8 mouse cellular contexts compared by ENCODE assay signal in genomic region chr1:176834880-176835279, GRCm38 (mm10). TPM values are rescaled to one million over a fixed set of nuclear protein-coding genes. Genes with fewer than 3 reads are reported as not detected.
DNase-seq lines count a peak whose midpoint lies in the region; ATAC-seq and TF ChIP-seq lines count a peak whose summit lies in the region.

No protein-coding gene starts in this region.

- WGBS in liver, embryonic 13.5 days (ENCODE audit: insufficient replicate concordance), result 15% methylated on average over 6 of the region's 6 CpGs
- 73% methylated on average over 6 of the region's 6 CpGs for WGBS in stomach, postnatal 0 days

- H3K9ac ChIP-seq in liver, embryonic 13.5 days, result peak overlapping the region; percentile 68; the same call in 1 of the 2 replicates
- no peak overlapping the region for H3K9ac ChIP-seq in stomach, postnatal 0 days (ENCODE audit: low read length)

- H3K27me3 ChIP-seq in liver, embryonic 13.5 days, result peaks cover 10% of the 10 kb centered on the region
- no peaks in the 10 kb centered on the region for H3K27me3 ChIP-seq in stomach, postnatal 0 days (ENCODE audit: control insufficient read depth, insufficient read depth, low read length)

- ATAC-seq in liver, embryonic 13.5 days (ENCODE audit: low read depth), result peak; percentile 42; the same call in 1 of the 2 replicates
- ATAC-seq in stomach, postnatal 0 days (ENCODE audit: low FRiP score, low TSS enrichment), result 0 out of 2 replicates have a peak, but pooled peaks have one; percentile 35

- H3K27ac ChIP-seq in liver, embryonic 13.5 days, result no peak overlapping the region
- H3K27ac ChIP-seq in stomach, postnatal 0 days (replicated peaks), result no peak overlapping the region

- H3K36me3 ChIP-seq in liver, embryonic 13.5 days, result no peaks in the 10 kb centered on the region
- no peaks in the 10 kb centered on the region for H3K36me3 ChIP-seq in stomach, postnatal 0 days (ENCODE audit: control insufficient read depth, insufficient read depth, low read length)

- peak overlapping the region; percentile 61 for H3K4me3 ChIP-seq in liver, embryonic 13.5 days (replicated peaks)
- H3K4me3 ChIP-seq in stomach, postnatal 0 days (ENCODE audit: low read depth, low read length), result no peak overlapping the region

- no peaks in the 10 kb centered on the region for H3K9me3 ChIP-seq in liver, embryonic 13.5 days (replicated peaks)
- H3K9me3 ChIP-seq in stomach, postnatal 0 days (ENCODE audit: control insufficient read depth, low read length), result no peaks in the 10 kb centered on the region

- H3K4me1 ChIP-seq in liver, embryonic 13.5 days (replicated peaks), result peaks cover 23% of the 10 kb centered on the region
- no peaks in the 10 kb centered on the region for H3K4me1 ChIP-seq in stomach, postnatal 0 days (replicated peaks; ENCODE audit: control insufficient read depth, insufficient read depth)

- H3K4me2 ChIP-seq in liver, embryonic 13.5 days, result peak overlapping the region; percentile 85
- no peak overlapping the region for H3K4me2 ChIP-seq in stomach, postnatal 0 days (replicated peaks; ENCODE audit: low read depth)

- no peak for TF ChIP-seq CTCF in stomach, postnatal 0 days (IDR thresholded peaks at IDR 0.05; ENCODE audit: low read depth)

- no peak for TF ChIP-seq EP300 in stomach, postnatal 0 days (optimal IDR thresholded peaks at IDR 0.05)

- peak; percentile 74 for DNase-seq in gastrocnemius, adult 18-20 months (ENCODE audit: low spot score)
- DNase-seq in gastrocnemius, postnatal 10 days, result no peak
- peak; percentile 21 for DNase-seq in lung, postnatal 36 days
- DNase-seq in lung, postnatal 4 days, result no peak
- DNase-seq in liver, embryonic 13.5 days, result no peak
- DNase-seq in stomach, postnatal 0 days (ENCODE audit: low spot score), result no peak
- no peak for DNase-seq in thymus, postnatal 25 days
- DNase-seq in urinary bladder, postnatal 4 days (ENCODE audit: low spot score in 2 of 2), result no peak

RNA-seq across cellular contexts. Expression of gene Sdccag8, which starts 20.4 kb away (rescaled TPM):
- total RNA-seq in gastrocnemius, adult 18-20 months (2021), result 1 to 10 TPM; 4.2 to 5.2 TPM
- total RNA-seq in gastrocnemius, postnatal 10 days (2021), result 1 to 10 TPM; 7.2 to 7.6 TPM
- 5.7 and 5.8 TPM in 2 replicates for polyA plus RNA-seq in liver, embryonic 13.5 days (2015; fragmentation: Nextera tagmentation; extraction: Ambion mirVana)
- polyA plus RNA-seq in stomach, postnatal 0 days (2015; fragmentation: Nextera tagmentation; extraction: Ambion mirVana), result 6.4 TPM in 2 replicates

RNA-seq across cellular contexts. Expression of gene Cep170, which starts 21.0 kb away (rescaled TPM):
- total RNA-seq in gastrocnemius, adult 18-20 months (2021), result 10 to 100 TPM; 17.8 to 19.1 TPM
- 10 to 100 TPM; 23.6 to 32.7 TPM for total RNA-seq in gastrocnemius, postnatal 10 days (2021)
- polyA plus RNA-seq in liver, embryonic 13.5 days (2015; fragmentation: Nextera tagmentation; extraction: Ambion mirVana), result 5.6 and 7.2 TPM in 2 replicates
- 4.9 and 5.5 TPM in 2 replicates for polyA plus RNA-seq in stomach, postnatal 0 days (2015; fragmentation: Nextera tagmentation; extraction: Ambion mirVana)

Comparison
In these comparisons a context has a peak if more than half of its experiments do, and no peak if none do; other contexts are left out.
1. DNase-seq: peak in gastrocnemius, adult 18-20 months (single experiment) and lung, postnatal 36 days (single experiment); none in gastrocnemius, postnatal 10 days (single experiment), lung, postnatal 4 days (0 of 2), liver, embryonic 13.5 days (single experiment), stomach, postnatal 0 days (single experiment), thymus, postnatal 25 days (single experiment) and urinary bladder, postnatal 4 days (0 of 2).